Mouse (Mus musculus): ENCODE results near the gene Mta1. TPM values are rescaled to one million over a fixed set of nuclear protein-coding genes. Genes with fewer than 3 reads are reported as not detected.

The Mta1 gene
- polyA plus RNA-seq, 1 experiment: 163 TPM

- TF ChIP-seq POLR2A (IDR thresholded peaks at IDR 0.05; ENCODE audit: control insufficient read depth, extremely low read depth, insufficient read depth, low read length, poor library complexity): no peak
- no peak for TF ChIP-seq CTCF (IDR thresholded peaks at IDR 0.05; ENCODE audit: borderline replicate concordance, control insufficient read depth, extremely low read depth, insufficient read depth, low read length, poor library complexity)
- WGBS: 66% methylated on average over 8 of the region's 8 CpGs
- no peaks in the 10 kb centered on the region for H3K36me3 ChIP-seq (ENCODE audit: control insufficient read depth, insufficient read depth, low read length)
- H3K4me1 ChIP-seq (replicated peaks; ENCODE audit: control insufficient read depth, insufficient read depth, low read length): peaks cover 58% of the 10 kb centered on the region
- DNase-seq: no peak
- no peak overlapping the region for H3K4me3 ChIP-seq (ENCODE audit: control insufficient read depth, insufficient read depth, low read length)
- H3K27ac ChIP-seq (ENCODE audit: control insufficient read depth, insufficient read depth, low read length): no peak overlapping the region
- no peaks in the 10 kb centered on the region for H3K27me3 ChIP-seq (ENCODE audit: control insufficient read depth, insufficient read depth, low read length)
Observed at GRCm38 (mm10) chr12:113151046-113151445, 53.0 kb downstream of the Mta1 start.

- DNase-seq: peak; percentile 58
- Histone ChIP-seq H3K36me3 (ENCODE audit: control insufficient read depth, insufficient read depth, low read length) (no peaks in the 10 kb centered on the region), H3K27me3 (ENCODE audit: control insufficient read depth, insufficient read depth, low read length) (no peaks in the 10 kb centered on the region), H3K4me1 (replicated peaks; ENCODE audit: control insufficient read depth, insufficient read depth, low read length) (peaks cover 55% of the 10 kb centered on the region), H3K27ac (ENCODE audit: control insufficient read depth, insufficient read depth, low read length) (peak overlapping the region; percentile 6; the same call in 1 of the 2 replicates), H3K4me3 (ENCODE audit: control insufficient read depth, insufficient read depth, low read length) (peak overlapping the region; percentile 95)
- no peak for TF ChIP-seq CTCF (IDR thresholded peaks at IDR 0.05; ENCODE audit: borderline replicate concordance, control insufficient read depth, extremely low read depth, insufficient read depth, low read length, poor library complexity)
- TF ChIP-seq POLR2A (IDR thresholded peaks at IDR 0.05; ENCODE audit: control insufficient read depth, extremely low read depth, insufficient read depth, low read length, poor library complexity): peak; percentile 35; the same call in 1 of the 2 replicates
- WGBS: 1% methylated on average over 36 of the region's 36 CpGs
Observed at GRCm38 (mm10) chr12:113151661-113152271, 53.7 kb downstream of the Mta1 start.

GRCm38 (mm10) chr12:113152272-113152661, 54.2 kb downstream of the Mta1 start:
- Histone ChIP-seq H3K27ac (ENCODE audit: control insufficient read depth, insufficient read depth, low read length) (peak overlapping the region; percentile 6; the same call in 1 of the 2 replicates), H3K36me3 (ENCODE audit: control insufficient read depth, insufficient read depth, low read length) (no peaks in the 10 kb centered on the region), H3K4me3 (ENCODE audit: control insufficient read depth, insufficient read depth, low read length) (peak overlapping the region; percentile 95), H3K4me1 (replicated peaks; ENCODE audit: control insufficient read depth, insufficient read depth, low read length) (peaks cover 56% of the 10 kb centered on the region), H3K27me3 (ENCODE audit: control insufficient read depth, insufficient read depth, low read length) (no peaks in the 10 kb centered on the region)
- DNase-seq: peak; percentile 74
- WGBS: under 1% methylated on average over 19 of the region's 19 CpGs
- TF ChIP-seq CTCF (IDR thresholded peaks at IDR 0.05; ENCODE audit: borderline replicate concordance, control insufficient read depth, extremely low read depth, insufficient read depth, low read length, poor library complexity): no peak

GRCm38 (mm10) chr12:113152991-113153525, 55.0 kb downstream of the Mta1 start:
- 48% methylated on average over 6 of the region's 6 CpGs for WGBS
- DNase-seq: no peak
- Histone ChIP-seq H3K4me1 (replicated peaks; ENCODE audit: control insufficient read depth, insufficient read depth, low read length) (peaks cover 61% of the 10 kb centered on the region), H3K27me3 (ENCODE audit: control insufficient read depth, insufficient read depth, low read length) (no peaks in the 10 kb centered on the region), H3K4me3 (ENCODE audit: control insufficient read depth, insufficient read depth, low read length) (peak overlapping the region; percentile 95), H3K36me3 (ENCODE audit: control insufficient read depth, insufficient read depth, low read length) (no peaks in the 10 kb centered on the region), H3K27ac (ENCODE audit: control insufficient read depth, insufficient read depth, low read length) (no peak overlapping the region)
- TF ChIP-seq CTCF (IDR thresholded peaks at IDR 0.05; ENCODE audit: borderline replicate concordance, control insufficient read depth, extremely low read depth, insufficient read depth, low read length, poor library complexity) (no peak), POLR2A (IDR thresholded peaks at IDR 0.05; ENCODE audit: control insufficient read depth, extremely low read depth, insufficient read depth, low read length, poor library complexity) (no peak)

- no peak for DNase-seq
- 82% methylated on average over 7 of the region's 7 CpGs for WGBS
- Histone ChIP-seq H3K27me3 (ENCODE audit: control insufficient read depth, insufficient read depth, low read length) (no peaks in the 10 kb centered on the region), H3K4me1 (replicated peaks; ENCODE audit: control insufficient read depth, insufficient read depth, low read length) (peaks cover 61% of the 10 kb centered on the region), H3K27ac (ENCODE audit: control insufficient read depth, insufficient read depth, low read length) (peak overlapping the region; percentile 12; the same call in 1 of the 2 replicates), H3K4me3 (ENCODE audit: control insufficient read depth, insufficient read depth, low read length) (no peak overlapping the region), H3K36me3 (ENCODE audit: control insufficient read depth, insufficient read depth, low read length) (no peaks in the 10 kb centered on the region)
- TF ChIP-seq POLR2A (IDR thresholded peaks at IDR 0.05; ENCODE audit: control insufficient read depth, extremely low read depth, insufficient read depth, low read length, poor library complexity): no peak
- no peak for TF ChIP-seq CTCF (IDR thresholded peaks at IDR 0.05; ENCODE audit: borderline replicate concordance, control insufficient read depth, extremely low read depth, insufficient read depth, low read length, poor library complexity)
Observed at GRCm38 (mm10) chr12:113153971-113154370, 55.9 kb downstream of the Mta1 start.

- 41% methylated on average over 6 of the region's 6 CpGs for WGBS
- Histone ChIP-seq H3K27ac (ENCODE audit: control insufficient read depth, insufficient read depth, low read length) (peak overlapping the region; percentile 90), H3K4me3 (ENCODE audit: control insufficient read depth, insufficient read depth, low read length) (peak overlapping the region; percentile 58), H3K36me3 (ENCODE audit: control insufficient read depth, insufficient read depth, low read length) (no peaks in the 10 kb centered on the region), H3K4me1 (replicated peaks; ENCODE audit: control insufficient read depth, insufficient read depth, low read length) (peaks cover 56% of the 10 kb centered on the region), H3K27me3 (ENCODE audit: control insufficient read depth, insufficient read depth, low read length) (no peaks in the 10 kb centered on the region)
- no peak for DNase-seq
- TF ChIP-seq CTCF (IDR thresholded peaks at IDR 0.05; ENCODE audit: borderline replicate concordance, control insufficient read depth, extremely low read depth, insufficient read depth, low read length, poor library complexity): no peak
- no peak for TF ChIP-seq POLR2A (IDR thresholded peaks at IDR 0.05; ENCODE audit: control insufficient read depth, extremely low read depth, insufficient read depth, low read length, poor library complexity)
Observed at GRCm38 (mm10) chr12:113154747-113155075, 56.6 kb downstream of the Mta1 start.
